Mouse (Mus musculus) kidney, postnatal 4 days (tissue): ENCODE data around the gene Gm42791.

Experiments
- DNase-seq, 2 experiments: peaks; one replicate each; pipeline ENCODE4 v3.0.0; 2021; ENCODE audit warnings: mixed read lengths in 2 of 2

Gm42791 gene

GRCm38 (mm10) chr5:148977698-148978457, 17.1 kb downstream of the Gm42791 start:
- DNase-seq = peak in 1 of 2 experiments; percentile 54

GRCm38 (mm10) chr5:148976876-148977275, 18.1 kb downstream of the Gm42791 start:
- DNase-seq = no peak

GRCm38 (mm10) chr5:148975035-148975434, 19.9 kb downstream of the Gm42791 start:
- no peak for DNase-seq

GRCm38 (mm10) chr5:148973019-148973668, 21.8 kb downstream of the Gm42791 start:
- DNase-seq = peak in 1 of 2 experiments; percentile 49

- no peak for DNase-seq
These were observed 22.8 kb downstream of the Gm42791 start for GRCm38 (mm10) chr5:148972167-148972566.

GRCm38 (mm10) chr5:148969648-148970047, 25.3 kb downstream of the Gm42791 start:
- peak; percentile 71 to 80 for DNase-seq

- peak in 1 of 2 experiments; percentile 50 for DNase-seq
These were observed 25.9 kb downstream of the Gm42791 start for GRCm38 (mm10) chr5:148968958-148969576.

GRCm38 (mm10) chr5:148968179-148968578, 26.8 kb downstream of the Gm42791 start:
- DNase-seq = no peak

GRCm38 (mm10) chr5:148966395-148966794, 28.6 kb downstream of the Gm42791 start:
- no peak for DNase-seq

GRCm38 (mm10) chr5:148965691-148966333, 29.1 kb downstream of the Gm42791 start:
- peak; percentile 44 to 63 for DNase-seq

- DNase-seq = peak in 1 of 2 experiments; percentile 21
These were observed 29.8 kb downstream of the Gm42791 start for GRCm38 (mm10) chr5:148965089-148965591.

GRCm38 (mm10) chr5:148964251-148964650, 30.7 kb downstream of the Gm42791 start:
- DNase-seq = no peak

- peak in 1 of 2 experiments; percentile 53 for DNase-seq
These were observed 34.7 kb downstream of the Gm42791 start for GRCm38 (mm10) chr5:148960211-148960610.

GRCm38 (mm10) chr5:148959068-148959990, 35.6 kb downstream of the Gm42791 start:
- DNase-seq = peak; percentile 81 to 89

- peak; percentile 43 to 60 for DNase-seq
These were observed 36.6 kb downstream of the Gm42791 start for GRCm38 (mm10) chr5:148958355-148958754.

- DNase-seq = no peak
These were observed 37.9 kb downstream of the Gm42791 start for GRCm38 (mm10) chr5:148956898-148957535.

GRCm38 (mm10) chr5:148956091-148956490, 38.9 kb downstream of the Gm42791 start:
- peak in 1 of 2 experiments; percentile 21 for DNase-seq

GRCm38 (mm10) chr5:148955575-148955974, 39.4 kb downstream of the Gm42791 start:
- DNase-seq = no peak

- DNase-seq = peak in 1 of 2 experiments; percentile 33
These were observed 40.5 kb downstream of the Gm42791 start for GRCm38 (mm10) chr5:148954314-148955060.

- peak in 1 of 2 experiments; percentile 51 for DNase-seq
These were observed 41.8 kb downstream of the Gm42791 start for GRCm38 (mm10) chr5:148953098-148953497.
